Mouse (Mus musculus): ENCODE results near the gene Gigyf2. TPM values are rescaled to one million over a fixed set of nuclear protein-coding genes. Genes with fewer than 3 reads are reported as not detected.

The Gigyf2 gene
- polyA plus RNA-seq, 1 experiment from 2014 or later: 18.7 TPM

- Histone ChIP-seq H3K9ac (no peak overlapping the region), H3K9me3 (replicated peaks) (no peaks in the 10 kb centered on the region), H3K27ac (no peak overlapping the region), H3K36me3 (peaks cover 24% of the 10 kb centered on the region), H3K27me3 (no peaks in the 10 kb centered on the region), H3K4me2 (no peak overlapping the region), H3K4me1 (replicated peaks) (no peaks in the 10 kb centered on the region), H3K4me3 (replicated peaks) (no peak overlapping the region)
- DNase-seq (no peak), ATAC-seq (ENCODE audit: low read depth) (no peak)
- WGBS (ENCODE audit: insufficient replicate concordance): 71% methylated on average over 3 of the region's 3 CpGs
These were observed 66.8 kb downstream of the Gigyf2 start for GRCm38 (mm10) chr1:87393444-87394195.

- no peak for ATAC-seq (ENCODE audit: low read depth)
- Histone ChIP-seq H3K4me2 (no peak within 1 kb of the TSS), H3K36me3 (peaks cover 18% of the 10 kb centered on the region), H3K9me3 (replicated peaks) (no peaks in the 10 kb centered on the region), H3K27me3 (no peaks in the 10 kb centered on the region), H3K9ac (no peak within 1 kb of the TSS), H3K4me3 (replicated peaks) (no peak within 1 kb of the TSS), H3K4me1 (replicated peaks) (no peaks in the 10 kb centered on the region), H3K27ac (no peak within 1 kb of the TSS)
- DNase-seq: no peak
- WGBS (ENCODE audit: insufficient replicate concordance): 71% methylated on average over 6 of the region's 6 CpGs
These were observed 67.8 kb downstream of the Gigyf2 start, which contains the start of gene Kcnj13 for GRCm38 (mm10) chr1:87394594-87394993. Kcnj13 (minus strand) TSS chr1:87394729.

GRCm38 (mm10) chr1:87396923-87397586 lies 70.3 kb downstream of the Gigyf2 start:
- no peak for ATAC-seq (ENCODE audit: low read depth)

GRCm38 (mm10) chr1:87404710-87405109 lies 77.9 kb downstream of the Gigyf2 start:
- Histone ChIP-seq H3K36me3 (peaks cover 50% of the 10 kb centered on the region), H3K4me2 (no peak overlapping the region), H3K4me1 (replicated peaks) (no peaks in the 10 kb centered on the region), H3K4me3 (replicated peaks) (no peak overlapping the region), H3K9ac (no peak overlapping the region), H3K27ac (no peak overlapping the region), H3K27me3 (no peaks in the 10 kb centered on the region), H3K9me3 (replicated peaks) (no peaks in the 10 kb centered on the region)
- ATAC-seq (ENCODE audit: low read depth): no peak
- WGBS (ENCODE audit: insufficient replicate concordance): 73% methylated on average over 1 of the region's 1 CpGs
- no peak for DNase-seq

More at GRCm38 (mm10) chr1:87396923-87397586, 70.3 kb downstream of the Gigyf2 start:
- H3K4me3 ChIP-seq (replicated peaks): no peak overlapping the region
- H3K9ac ChIP-seq: no peak overlapping the region
- peaks cover 4% of the 10 kb centered on the region; the same call in 1 of the 2 replicates for H3K36me3 ChIP-seq
- H3K4me2 ChIP-seq: no peak overlapping the region
- H3K9me3 ChIP-seq (replicated peaks): no peaks in the 10 kb centered on the region
- H3K4me1 ChIP-seq (replicated peaks): no peaks in the 10 kb centered on the region
- no peak for DNase-seq
- H3K27ac ChIP-seq: no peak overlapping the region
- no peaks in the 10 kb centered on the region for H3K27me3 ChIP-seq
- 89% methylated on average over 7 of the region's 7 CpGs for WGBS (ENCODE audit: insufficient replicate concordance)

GRCm38 (mm10) chr1:87406012-87406411 lies 79.2 kb downstream of the Gigyf2 start:
- Histone ChIP-seq H3K4me1 (replicated peaks) (no peaks in the 10 kb centered on the region), H3K36me3 (peaks cover 62% of the 10 kb centered on the region), H3K9me3 (replicated peaks) (no peaks in the 10 kb centered on the region), H3K27ac (no peak overlapping the region), H3K4me2 (no peak overlapping the region), H3K27me3 (no peaks in the 10 kb centered on the region), H3K4me3 (replicated peaks) (no peak overlapping the region), H3K9ac (no peak overlapping the region)
- no peak for ATAC-seq (ENCODE audit: low read depth)
- no peak for DNase-seq

GRCm38 (mm10) chr1:87409380-87409779 lies 82.6 kb downstream of the Gigyf2 start:
- Histone ChIP-seq H3K4me3 (replicated peaks) (no peak overlapping the region), H3K9ac (no peak overlapping the region), H3K9me3 (replicated peaks) (no peaks in the 10 kb centered on the region), H3K27ac (no peak overlapping the region), H3K27me3 (no peaks in the 10 kb centered on the region), H3K4me1 (replicated peaks) (no peaks in the 10 kb centered on the region), H3K4me2 (no peak overlapping the region), H3K36me3 (peaks cover 76% of the 10 kb centered on the region)
- no peak for ATAC-seq (ENCODE audit: low read depth)
- 89% methylated on average over 4 of the region's 4 CpGs for WGBS (ENCODE audit: insufficient replicate concordance)
- DNase-seq: no peak

- Histone ChIP-seq H3K4me3 (replicated peaks) (no peak overlapping the region), H3K27ac (no peak overlapping the region), H3K4me2 (no peak overlapping the region), H3K9me3 (replicated peaks) (no peaks in the 10 kb centered on the region), H3K27me3 (no peaks in the 10 kb centered on the region), H3K4me1 (replicated peaks) (no peaks in the 10 kb centered on the region), H3K36me3 (peaks cover 59% of the 10 kb centered on the region), H3K9ac (no peak overlapping the region)
- ATAC-seq (ENCODE audit: low read depth): no peak
- DNase-seq: peak; percentile 10
- WGBS (ENCODE audit: insufficient replicate concordance): 77% methylated on average over 4 of the region's 4 CpGs
These were observed 91.9 kb downstream of the Gigyf2 start for GRCm38 (mm10) chr1:87418733-87419132.

- no peaks in the 10 kb centered on the region for H3K27me3 ChIP-seq
- WGBS (ENCODE audit: insufficient replicate concordance): 81% methylated on average over 2 of the region's 2 CpGs
- no peaks in the 10 kb centered on the region for H3K9me3 ChIP-seq (replicated peaks)
- no peaks in the 10 kb centered on the region for H3K4me1 ChIP-seq (replicated peaks)
- no peak overlapping the region for H3K4me3 ChIP-seq (replicated peaks)
- H3K36me3 ChIP-seq: peaks cover 66% of the 10 kb centered on the region
- H3K9ac ChIP-seq: no peak overlapping the region
- DNase-seq: no peak
- H3K27ac ChIP-seq: no peak overlapping the region
- no peak for ATAC-seq (ENCODE audit: low read depth)
- H3K4me2 ChIP-seq: no peak overlapping the region
These were observed 108.3 kb downstream of the Gigyf2 start for GRCm38 (mm10) chr1:87435125-87435524.

- Histone ChIP-seq H3K4me1 (replicated peaks) (no peaks in the 10 kb centered on the region), H3K9me3 (replicated peaks) (no peaks in the 10 kb centered on the region), H3K36me3 (peaks cover 68% of the 10 kb centered on the region), H3K4me3 (replicated peaks) (no peak overlapping the region), H3K27me3 (no peaks in the 10 kb centered on the region), H3K27ac (no peak overlapping the region), H3K9ac (no peak overlapping the region), H3K4me2 (no peak overlapping the region)
- DNase-seq: no peak
- ATAC-seq (ENCODE audit: low read depth): no peak
- 69% methylated on average over 6 of the region's 6 CpGs for WGBS (ENCODE audit: insufficient replicate concordance)
These were observed 109.8 kb downstream of the Gigyf2 start for GRCm38 (mm10) chr1:87436583-87436982.

GRCm38 (mm10) chr1:87447183-87448104 lies 120.6 kb downstream of the Gigyf2 start:
- no peaks in the 10 kb centered on the region for H3K9me3 ChIP-seq (replicated peaks)
- no peak overlapping the region for H3K4me2 ChIP-seq
- no peak overlapping the region for H3K9ac ChIP-seq
- H3K27ac ChIP-seq: no peak overlapping the region
- 35% methylated on average over 5 of the region's 5 CpGs for WGBS (ENCODE audit: insufficient replicate concordance)
- H3K4me1 ChIP-seq (replicated peaks): no peaks in the 10 kb centered on the region
- ATAC-seq (ENCODE audit: low read depth) (no peak), DNase-seq (no peak)
- peaks cover 80% of the 10 kb centered on the region for H3K36me3 ChIP-seq
- H3K27me3 ChIP-seq: no peaks in the 10 kb centered on the region
- no peak overlapping the region for H3K4me3 ChIP-seq (replicated peaks)

- peaks cover 62% of the 10 kb centered on the region for H3K36me3 ChIP-seq
- 68% methylated on average over 4 of the region's 4 CpGs for whole genome bisulfite sequencing (ENCODE audit: insufficient replicate concordance)
- ATAC-seq (ENCODE audit: low read depth): peak; percentile 41; the same call in 1 of the 2 replicates
- H3K27me3 ChIP-seq: no peaks in the 10 kb centered on the region
- H3K4me3 ChIP-seq (replicated peaks): no peak overlapping the region
- no peak overlapping the region for H3K4me2 ChIP-seq
- H3K4me1 ChIP-seq (replicated peaks): no peaks in the 10 kb centered on the region
- DNase-seq: no peak
- H3K9me3 ChIP-seq (replicated peaks): no peaks in the 10 kb centered on the region
- H3K9ac ChIP-seq: no peak overlapping the region
- H3K27ac ChIP-seq: no peak overlapping the region
These were observed 122.6 kb downstream of the Gigyf2 start for GRCm38 (mm10) chr1:87449432-87449831.
